Mouse (Mus musculus) forebrain, embryonic 12.5 days (tissue): ENCODE data around the gene Scube3. TPM values are rescaled to one million over a fixed set of nuclear protein-coding genes. Genes with fewer than 3 reads are reported as not detected.

Experiments used
- ATAC-seq: fragments of 200-750 bp; cut with Nextera tagmentation; 2 replicates; pipeline ENCODE4 v1.8.0; 2017; ENCODE audit warnings: moderate TSS enrichment; ENCODE audit not compliant: low FRiP score
- H3K27ac ChIP-seq: fragments of 300-500 bp; sonication (generic); 2 replicates; pipeline ENCODE4 v1.5.1; 2016; ENCODE audit warnings: mild to moderate bottlenecking
- H3K27me3 ChIP-seq: fragments of 300-500 bp; sonication (generic); 2 replicates; pipeline ENCODE4 v1.6.1; 2016; ENCODE audit warnings: mild to moderate bottlenecking
- H3K36me3 ChIP-seq: fragments of 300-500 bp; sonication (generic); replicated peaks from 2 replicates; pipeline ENCODE4 v1.6.1; 2016; ENCODE audit warnings: mild to moderate bottlenecking
- H3K4me1 ChIP-seq: fragments of 300-500 bp; sonication (generic); 2 replicates; pipeline ENCODE4 v1.6.1; 2016
- H3K4me2 ChIP-seq: fragments of 300-500 bp; sonication (generic); 2 replicates; pipeline ENCODE4 v1.6.1; 2016; ENCODE audit warnings: mild to moderate bottlenecking, moderate library complexity
- H3K4me3 ChIP-seq: fragments of 300-500 bp; sonication (generic); replicated peaks from 2 replicates; pipeline ENCODE4 v1.5.1; 2016; ENCODE audit warnings: mild to moderate bottlenecking
- H3K9ac ChIP-seq: fragments of 300-500 bp; sonication (generic); 2 replicates; pipeline ENCODE4 v1.6.1; 2016; ENCODE audit warnings: mild to moderate bottlenecking
- H3K9me3 ChIP-seq: fragments of 300-500 bp; sonication (generic); 2 replicates; pipeline ENCODE4 v1.6.1; 2016
- WGBS: fragments of 180-500 bp; shearing (Covaris S2); methylation state at CpG from one replicate; pipeline ENCODE4 v1.1.7; 2016; 5-methylcytosine and 5-hydroxymethylcytosine counted together
- polyA plus RNA-seq: library from polyadenylated mRNA; unstranded; fragments of >200 nt; fragmentation: Nextera tagmentation; extraction: Ambion mirVana; gene quantifications from 2 replicates; pipeline ENCODE4 v1.2.1, GENCODE M21; 2016

Scube3 gene
- polyA plus RNA-seq, 1 experiment from 2014 or later, result 7.0 TPM

GRCm38 (mm10) chr17:28112266-28112665 is 29.7 kb upstream of the Scube3 start:
- H3K4me3 ChIP-seq, result no peak overlapping the region

GRCm38 (mm10) chr17:28116335-28116734 is 25.6 kb upstream of the Scube3 start:
- WGBS, result 34% methylated on average over 9 of the region's 9 CpGs
- Histone ChIP-seq H3K4me3 (no peak overlapping the region), H3K4me2 (no peak overlapping the region), H3K9ac (no peak overlapping the region), H3K27ac (peak overlapping the region; percentile 71), H3K36me3 (no peaks in the 10 kb centered on the region), H3K4me1 (peaks cover 14% of the 10 kb centered on the region), H3K27me3 (no peaks in the 10 kb centered on the region), H3K9me3 (no peaks in the 10 kb centered on the region)
- 0 out of 2 replicates have a peak, but pooled peaks have one; percentile 27 for ATAC-seq

More at GRCm38 (mm10) chr17:28112266-28112665, 29.7 kb upstream of the Scube3 start:
- Histone ChIP-seq H3K4me2 (no peak overlapping the region), H3K9me3 (no peaks in the 10 kb centered on the region), H3K9ac (no peak overlapping the region), H3K27me3 (no peaks in the 10 kb centered on the region), H3K4me1 (peaks cover 23% of the 10 kb centered on the region), H3K36me3 (no peaks in the 10 kb centered on the region), H3K27ac (no peak overlapping the region)
- no peak for ATAC-seq
- WGBS, result 89% methylated on average over 8 of the region's 8 CpGs

- H3K9ac ChIP-seq, result no peak overlapping the region
- no peaks in the 10 kb centered on the region for H3K9me3 ChIP-seq
- H3K27ac ChIP-seq, result no peak overlapping the region; the same call in 1 of the 2 replicates
- H3K27me3 ChIP-seq, result no peaks in the 10 kb centered on the region
- no peak for ATAC-seq
- H3K36me3 ChIP-seq, result no peaks in the 10 kb centered on the region
- peaks cover 14% of the 10 kb centered on the region for H3K4me1 ChIP-seq
- WGBS, result 73% methylated on average over 19 of the region's 19 CpGs
- no peak overlapping the region for H3K4me2 ChIP-seq
- H3K4me3 ChIP-seq, result no peak overlapping the region
Observed at GRCm38 (mm10) chr17:28117451-28118209, 24.3 kb upstream of the Scube3 start.

GRCm38 (mm10) chr17:28120460-28120859 is 21.5 kb upstream of the Scube3 start:
- Histone ChIP-seq H3K27ac (no peak overlapping the region), H3K4me3 (no peak overlapping the region), H3K27me3 (no peaks in the 10 kb centered on the region), H3K4me1 (peaks cover 21% of the 10 kb centered on the region), H3K9me3 (no peaks in the 10 kb centered on the region), H3K9ac (no peak overlapping the region), H3K36me3 (no peaks in the 10 kb centered on the region), H3K4me2 (no peak overlapping the region)
- ATAC-seq, result no peak
- 85% methylated on average over 5 of the region's 5 CpGs for WGBS

- Histone ChIP-seq H3K9ac (no peak overlapping the region), H3K9me3 (no peaks in the 10 kb centered on the region), H3K4me2 (no peak overlapping the region), H3K4me1 (peaks cover 14% of the 10 kb centered on the region), H3K36me3 (no peaks in the 10 kb centered on the region), H3K27me3 (no peaks in the 10 kb centered on the region), H3K27ac (no peak overlapping the region), H3K4me3 (no peak overlapping the region)
- WGBS, result 62% methylated on average over 13 of the region's 13 CpGs
- ATAC-seq, result no peak
Observed at GRCm38 (mm10) chr17:28122949-28123348, 19.0 kb upstream of the Scube3 start.

- 14% methylated on average over 7 of the region's 7 CpGs for WGBS
- Histone ChIP-seq H3K4me1 (peaks cover 14% of the 10 kb centered on the region), H3K27me3 (no peaks in the 10 kb centered on the region), H3K4me2 (no peak overlapping the region), H3K4me3 (no peak overlapping the region), H3K9ac (no peak overlapping the region), H3K27ac (no peak overlapping the region), H3K36me3 (no peaks in the 10 kb centered on the region), H3K9me3 (no peaks in the 10 kb centered on the region)
- ATAC-seq, result no peak
Observed at GRCm38 (mm10) chr17:28123627-28124026, 18.3 kb upstream of the Scube3 start.

GRCm38 (mm10) chr17:28124368-28124767 is 17.6 kb upstream of the Scube3 start:
- Histone ChIP-seq H3K9ac (no peak overlapping the region), H3K4me3 (no peak overlapping the region), H3K4me1 (peaks cover 14% of the 10 kb centered on the region), H3K27ac (no peak overlapping the region), H3K36me3 (no peaks in the 10 kb centered on the region), H3K27me3 (no peaks in the 10 kb centered on the region), H3K4me2 (no peak overlapping the region), H3K9me3 (no peaks in the 10 kb centered on the region)
- ATAC-seq, result no peak
- WGBS, result 78% methylated on average over 8 of the region's 8 CpGs

GRCm38 (mm10) chr17:28129796-28130195 is 12.1 kb upstream of the Scube3 start:
- H3K27ac ChIP-seq, result no peak overlapping the region
- H3K4me1 ChIP-seq, result peaks cover 16% of the 10 kb centered on the region; the same call in 1 of the 2 replicates
- H3K9ac ChIP-seq, result no peak overlapping the region
- no peak overlapping the region for H3K4me2 ChIP-seq
- WGBS, result 86% methylated on average over 5 of the region's 5 CpGs
- H3K9me3 ChIP-seq, result no peaks in the 10 kb centered on the region
- H3K36me3 ChIP-seq, result no peaks in the 10 kb centered on the region
- ATAC-seq, result no peak
- H3K27me3 ChIP-seq, result 0 out of 2 replicates have a peak, but pooled peaks cover 10% of the 10 kb centered on the region
- H3K4me3 ChIP-seq, result no peak overlapping the region

GRCm38 (mm10) chr17:28130391-28131125 is 11.4 kb upstream of the Scube3 start:
- Histone ChIP-seq H3K4me1 (peaks cover 16% of the 10 kb centered on the region; the same call in 1 of the 2 replicates), H3K4me2 (no peak overlapping the region), H3K9me3 (no peaks in the 10 kb centered on the region), H3K27ac (no peak overlapping the region), H3K4me3 (no peak overlapping the region), H3K27me3 (0 out of 2 replicates have a peak, but pooled peaks cover 10% of the 10 kb centered on the region), H3K9ac (no peak overlapping the region), H3K36me3 (no peaks in the 10 kb centered on the region)
- WGBS, result 74% methylated on average over 5 of the region's 5 CpGs
- no peak for ATAC-seq

GRCm38 (mm10) chr17:28131156-28131555 is 10.8 kb upstream of the Scube3 start:
- H3K36me3 ChIP-seq, result no peaks in the 10 kb centered on the region
- H3K9ac ChIP-seq, result no peak overlapping the region
- H3K9me3 ChIP-seq, result no peaks in the 10 kb centered on the region
- no peak overlapping the region for H3K4me3 ChIP-seq
- no peak overlapping the region for H3K4me2 ChIP-seq
- H3K27me3 ChIP-seq, result 0 out of 2 replicates have a peak, but pooled peaks cover 10% of the 10 kb centered on the region
- ATAC-seq, result no peak
- H3K27ac ChIP-seq, result 0 out of 2 replicates have a peak overlapping the region, but pooled peaks have one; percentile 19
- peaks cover 16% of the 10 kb centered on the region; the same call in 1 of the 2 replicates for H3K4me1 ChIP-seq

- Histone ChIP-seq H3K9me3 (no peaks in the 10 kb centered on the region), H3K4me2 (no peak overlapping the region), H3K36me3 (no peaks in the 10 kb centered on the region), H3K9ac (no peak overlapping the region), H3K4me3 (no peak overlapping the region), H3K27ac (no peak overlapping the region), H3K27me3 (0 out of 2 replicates have a peak, but pooled peaks cover 10% of the 10 kb centered on the region), H3K4me1 (peaks cover 22% of the 10 kb centered on the region; the same call in 1 of the 2 replicates)
- WGBS, result 4% methylated on average over 14 of the region's 14 CpGs
- peak; percentile 57; the same call in 1 of the 2 replicates for ATAC-seq
Observed at GRCm38 (mm10) chr17:28133193-28133592, 8.7 kb upstream of the Scube3 start.

GRCm38 (mm10) chr17:28135496-28135895 is 6.4 kb upstream of the Scube3 start:
- peaks cover 26% of the 10 kb centered on the region for H3K4me1 ChIP-seq
- no peak overlapping the region for H3K27ac ChIP-seq
- no peak overlapping the region for H3K4me3 ChIP-seq
- 91% methylated on average over 3 of the region's 3 CpGs for WGBS
- H3K9ac ChIP-seq, result no peak overlapping the region
- H3K4me2 ChIP-seq, result no peak overlapping the region
- H3K27me3 ChIP-seq, result peaks cover 17% of the 10 kb centered on the region; the same call in 1 of the 2 replicates
- no peaks in the 10 kb centered on the region for H3K9me3 ChIP-seq
- no peaks in the 10 kb centered on the region for H3K36me3 ChIP-seq
- ATAC-seq, result no peak
